Mouse (Mus musculus) testis, postnatal 14 days (tissue): ENCODE results near the gene Rrbp1.

Experiments used
- DNase-seq: peaks from one replicate; pipeline ENCODE4 v3.0.0; 2021; ENCODE audit warnings: low spot score

The Rrbp1 gene

GRCm38 (mm10) chr2:143955004-143955403 is 56.1 kb downstream of the Rrbp1 start:
- DNase-seq: no peak

- no peak for DNase-seq
These were observed 57.1 kb downstream of the Rrbp1 start for GRCm38 (mm10) chr2:143953944-143954343.

- no peak for DNase-seq
These were observed 59.3 kb downstream of the Rrbp1 start for GRCm38 (mm10) chr2:143951546-143952315.

- no peak for DNase-seq
These were observed 60.0 kb downstream of the Rrbp1 start for GRCm38 (mm10) chr2:143951028-143951420.

- DNase-seq: no peak
These were observed 60.6 kb downstream of the Rrbp1 start for GRCm38 (mm10) chr2:143950290-143951027.

- DNase-seq: no peak
These were observed 61.8 kb downstream of the Rrbp1 start for GRCm38 (mm10) chr2:143949217-143949616.

- no peak for DNase-seq
These were observed 62.6 kb downstream of the Rrbp1 start for GRCm38 (mm10) chr2:143948416-143948815.

- DNase-seq: no peak
These were observed 63.1 kb downstream of the Rrbp1 start for GRCm38 (mm10) chr2:143947981-143948380.

GRCm38 (mm10) chr2:143946399-143946798 is 64.7 kb downstream of the Rrbp1 start:
- DNase-seq: no peak

- DNase-seq: no peak
These were observed 65.5 kb downstream of the Rrbp1 start for GRCm38 (mm10) chr2:143945466-143946075.

- DNase-seq: no peak
These were observed 66.3 kb downstream of the Rrbp1 start for GRCm38 (mm10) chr2:143944796-143945195.

- no peak for DNase-seq
These were observed 70.7 kb downstream of the Rrbp1 start for GRCm38 (mm10) chr2:143940406-143940805.

- no peak for DNase-seq
These were observed 73.2 kb downstream of the Rrbp1 start for GRCm38 (mm10) chr2:143937861-143938260.

- DNase-seq: no peak
These were observed 76.6 kb downstream of the Rrbp1 start for GRCm38 (mm10) chr2:143934439-143934838.

GRCm38 (mm10) chr2:143933516-143933915 is 77.5 kb downstream of the Rrbp1 start:
- DNase-seq: no peak

GRCm38 (mm10) chr2:143932340-143932873 is 78.7 kb downstream of the Rrbp1 start:
- no peak for DNase-seq

GRCm38 (mm10) chr2:143929607-143930311 is 81.3 kb downstream of the Rrbp1 start:
- no peak for DNase-seq

- DNase-seq: no peak
These were observed 85.2 kb downstream of the Rrbp1 start for GRCm38 (mm10) chr2:143925826-143926225.

GRCm38 (mm10) chr2:143924085-143924484 is 87.0 kb downstream of the Rrbp1 start:
- DNase-seq: no peak

- no peak for DNase-seq
These were observed 92.1 kb downstream of the Rrbp1 start for GRCm38 (mm10) chr2:143918831-143919502.

GRCm38 (mm10) chr2:143917622-143918021 is 93.4 kb downstream of the Rrbp1 start:
- DNase-seq: no peak
